Mouse (Mus musculus) small intestine, adult 10 weeks (tissue): ENCODE measurements around the gene Tril. TPM values are rescaled to one million over a fixed set of nuclear protein-coding genes. Genes with fewer than 3 reads are reported as not detected.

ENCODE experiments used
- polyA plus RNA-seq: library from polyadenylated mRNA; stranded (reverse); fragments of 350-450 nt; fragmentation: Illumina TruSeq; extraction: RNeasy Lipid Tissue Mini Kit (QIAGEN cat#74804); gene quantifications from one replicate; pipeline ENCODE4 v1.2.3, GENCODE M21; 2014; ENCODE audit warnings: low replicate concordance

Gene Tril
- polyA plus RNA-seq, result 4.3 TPM

GRCm38 (mm10) chr6:53820486-53820985 lies at the start of gene Tril:
Gene Tril, minus strand, starts transcription at chr6:53820830.

Other genes starting within 250 kb of the Tril start
- 0.37 TPM for gene Cpvl, start 157.8 kb upstream of the Tril start, polyA plus RNA-seq
- 60.4 TPM for gene Chn2, start 218.7 kb upstream of the Tril start, polyA plus RNA-seq